Mouse (Mus musculus): ENCODE data around the gene Gm12248.

- TF ChIP-seq CTCF (IDR thresholded peaks at IDR 0.05; ENCODE audit: insufficient read depth, low read length) (no peak), POLR2A (IDR thresholded peaks at IDR 0.05; ENCODE audit: borderline replicate concordance, extremely low read depth, low read depth, low read length) (no peak)
Measured at GRCm38 (mm10) chr11:58120655-58121054, 27.7 kb upstream of the Gm12248 start.

All from lung, adult 2 months (tissue).